Mouse (Mus musculus) adrenal gland, adult 18-20 months (tissue): ENCODE data around the gene Gm5039. TPM values are rescaled to one million over a fixed set of nuclear protein-coding genes. Genes with fewer than 3 reads are reported as not detected.
"Not testable (repeated sequence)": the region's sequence is repeated elsewhere in the genome, so short reads cannot be mapped to it uniquely, and the experiment has no call there.

ENCODE experiments used
- DNase-seq, 2 experiments: peaks; one replicate each; pipeline ENCODE4 v3.0.0; 2021 to 2022; ENCODE audit warnings: low spot score in 2 of 2
- long read RNA-seq, 2 experiments: library from polyadenylated mRNA; stranded (forward); transcript quantifications; one replicate each; pipeline ENCODE4 v2.0.0; 2021
- total RNA-seq, 2 experiments: library from RNA; stranded (reverse); gene quantifications; 1 replicate in 1 of 2; 2 replicates in 1 of 2; pipeline ENCODE4 v1.2.3; 2021

The Gm5039 gene
- total RNA-seq = not detected
- long read RNA-seq, experiment 1 = 0 reads
- long read RNA-seq, experiment 2 = 0 reads

DNA sequence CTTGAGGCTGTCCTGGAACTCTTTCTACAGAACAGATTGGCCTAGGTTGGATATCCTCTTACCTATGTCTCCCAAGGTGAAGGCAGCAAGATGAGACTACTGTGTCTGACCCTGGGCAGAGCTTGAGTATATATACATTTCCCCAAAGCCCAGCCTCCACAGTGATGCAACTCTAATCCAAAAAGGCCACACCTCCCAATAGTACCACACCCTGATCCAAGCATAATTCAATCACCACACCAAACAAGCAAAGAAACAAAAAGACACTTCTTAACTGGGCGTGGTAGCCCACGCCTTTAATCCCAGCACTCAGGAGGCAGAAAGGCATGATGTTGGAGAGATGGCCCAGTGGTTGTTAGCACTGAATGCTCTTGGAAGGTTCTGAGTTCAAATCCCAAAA lies at the start of gene Gm5039:
TSS of gene Gm5039 (minus strand) at position 101 of the 400 bp plus-strand sequence.
- DNase-seq = not testable (repeated sequence)

DNA sequence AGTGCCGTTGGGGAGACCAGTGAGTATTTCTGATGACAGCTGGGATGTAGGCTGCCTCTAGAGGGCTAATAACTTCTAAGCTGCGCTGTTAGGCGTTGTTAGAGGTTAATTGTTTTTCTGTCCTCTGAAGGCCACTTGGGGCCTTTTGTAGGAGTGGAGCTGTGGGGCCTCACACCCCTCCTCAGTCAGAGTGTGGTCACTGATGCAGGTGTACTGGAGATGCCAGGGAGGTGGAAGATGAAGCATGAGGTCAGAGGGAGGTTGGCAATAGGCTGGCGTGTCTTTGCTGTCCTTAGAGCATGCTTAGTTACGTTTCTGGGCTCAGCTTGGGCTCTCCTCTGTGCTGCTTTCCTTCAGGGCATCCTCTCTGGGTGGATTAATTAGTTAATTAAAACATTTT lies 48.2 kb upstream of the Gm5039 start:
- no peak for DNase-seq

DNA sequence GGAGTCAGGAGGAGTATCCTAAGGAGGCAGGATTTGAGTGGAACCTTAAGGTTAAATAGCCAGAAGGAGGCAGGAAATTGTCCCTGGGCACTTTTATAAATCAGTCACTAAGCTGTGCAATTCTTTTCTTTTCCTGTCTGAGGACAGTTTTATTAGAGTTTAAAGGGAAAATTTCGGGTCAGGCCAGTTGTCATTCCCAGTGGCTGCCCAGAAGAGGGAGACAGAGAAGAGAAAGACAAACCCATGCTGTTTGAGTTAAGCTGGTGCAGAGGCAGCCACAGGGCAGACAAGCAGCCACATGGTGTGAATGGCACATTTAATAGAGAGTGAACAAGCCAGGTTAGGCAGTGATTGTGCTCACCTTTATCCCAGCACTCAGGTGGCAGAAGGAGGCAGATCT lies 46.5 kb upstream of the Gm5039 start:
- DNase-seq = not testable (repeated sequence)

DNA sequence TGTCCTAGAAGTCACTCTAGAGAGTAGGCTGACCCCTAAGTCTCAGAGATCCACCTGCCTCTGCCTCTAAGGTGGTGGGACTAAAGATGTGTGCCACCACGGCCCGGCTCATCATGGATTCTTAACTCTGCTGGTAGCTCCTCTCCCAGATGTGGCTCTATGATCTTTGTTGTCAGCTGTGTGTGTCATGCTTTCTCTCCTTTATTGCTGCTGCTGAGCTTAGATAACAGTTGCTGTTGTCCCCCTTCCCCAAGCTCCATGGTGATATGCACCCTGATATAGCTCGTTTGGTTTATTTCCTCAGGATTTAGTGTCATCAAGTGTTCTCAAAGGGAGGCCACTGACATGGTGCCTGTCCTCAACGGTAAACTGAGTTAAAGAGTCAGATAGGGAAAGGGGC lies 45.9 kb upstream of the Gm5039 start:
- not testable (repeated sequence) for DNase-seq

DNA sequence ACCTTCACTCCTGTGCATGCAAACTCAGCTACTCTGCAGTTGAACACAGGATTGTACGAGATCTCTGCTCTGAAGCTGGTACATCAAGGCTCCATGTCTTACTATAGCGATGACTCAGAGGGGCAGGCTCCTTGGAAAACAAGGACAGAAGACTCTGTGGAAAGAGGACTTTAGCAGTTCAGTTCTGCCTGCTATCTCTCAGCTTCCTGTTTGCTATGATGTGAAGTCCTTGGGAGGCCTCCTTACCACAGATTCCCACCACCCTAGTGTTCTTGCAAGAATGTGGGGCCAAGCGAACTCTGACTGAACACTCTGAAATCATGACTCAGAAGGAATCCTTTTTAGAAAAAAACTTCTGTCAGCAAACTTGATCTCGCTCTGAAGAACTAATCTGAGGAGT lies 44.8 kb upstream of the Gm5039 start:
- DNase-seq = no peak

DNA sequence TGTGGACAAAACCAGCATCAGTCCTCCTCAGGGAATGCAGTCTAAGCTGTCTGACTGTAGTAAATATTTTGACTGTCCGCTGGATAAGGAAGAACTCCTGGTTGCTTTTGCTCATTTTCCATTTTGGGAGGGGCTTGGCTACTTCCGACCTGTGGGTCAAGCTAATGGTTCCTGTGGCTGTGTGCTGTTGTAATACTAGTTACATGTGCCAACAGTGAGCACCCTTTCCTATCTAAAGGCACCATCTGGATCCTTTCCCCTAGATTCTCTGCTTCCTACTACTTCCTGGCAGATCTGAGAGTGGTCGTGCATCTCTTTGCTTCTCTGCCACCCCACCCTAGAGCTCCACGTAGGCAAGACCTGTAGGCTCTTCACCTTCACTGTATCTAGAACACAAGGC lies 43.8 kb upstream of the Gm5039 start:
- DNase-seq = no peak

DNA sequence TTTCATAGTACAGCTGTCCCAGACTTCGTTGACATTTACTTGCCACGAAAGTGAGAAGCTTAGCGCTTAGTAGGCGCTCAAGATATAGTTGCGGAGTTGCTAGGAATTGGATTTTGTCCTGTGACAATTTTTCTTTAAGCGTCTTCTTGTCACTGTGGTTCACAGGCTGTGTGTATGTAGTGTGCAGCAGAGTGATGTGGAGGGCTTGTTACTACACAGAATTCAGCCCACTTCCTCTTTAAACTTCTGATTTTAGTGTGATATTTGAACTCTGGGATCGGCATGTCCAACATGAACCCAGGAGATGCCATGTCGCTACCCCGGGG lies 37.3 kb upstream of the Gm5039 start:
- DNase-seq = no peak

DNA sequence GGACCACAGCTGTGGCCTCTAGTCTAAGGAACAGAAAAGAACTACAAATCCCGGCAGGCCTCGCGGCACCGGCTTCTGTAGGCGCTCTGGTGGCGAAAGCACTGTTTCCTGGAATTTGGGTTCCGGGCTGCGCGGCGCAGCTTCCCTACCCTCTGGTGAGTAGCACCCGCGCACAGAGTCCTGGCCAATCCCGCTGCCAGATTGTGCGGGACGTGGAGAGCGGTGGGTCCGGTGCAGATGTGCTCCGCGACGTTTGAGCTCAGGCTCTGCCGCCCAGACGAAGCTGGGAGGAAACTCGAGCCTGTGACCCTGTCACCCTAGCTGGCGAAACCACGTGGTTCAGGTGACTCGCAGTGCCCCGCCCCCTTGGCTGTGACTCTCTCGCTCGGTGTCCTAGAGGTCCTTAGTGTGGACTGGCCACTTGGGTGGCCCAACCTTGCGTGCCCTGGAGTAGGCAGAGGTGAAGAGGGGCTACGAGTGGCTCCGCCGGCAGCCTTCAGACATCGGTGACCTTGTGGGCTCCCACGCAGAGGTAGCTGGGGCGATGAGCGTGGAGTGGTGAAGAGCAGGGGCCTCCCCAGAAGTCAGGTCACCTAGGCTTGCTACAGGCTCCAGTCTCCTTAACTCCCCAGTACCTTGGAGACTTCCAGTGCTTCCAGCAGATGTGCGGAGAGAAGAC lies 36.8 kb upstream of the Gm5039 start, which contains the start of gene Adck1:
TSS of gene Adck1 (plus strand) at position 114 of the 679 bp plus-strand sequence.
- DNase-seq = peak; percentile 83 to 86

DNA sequence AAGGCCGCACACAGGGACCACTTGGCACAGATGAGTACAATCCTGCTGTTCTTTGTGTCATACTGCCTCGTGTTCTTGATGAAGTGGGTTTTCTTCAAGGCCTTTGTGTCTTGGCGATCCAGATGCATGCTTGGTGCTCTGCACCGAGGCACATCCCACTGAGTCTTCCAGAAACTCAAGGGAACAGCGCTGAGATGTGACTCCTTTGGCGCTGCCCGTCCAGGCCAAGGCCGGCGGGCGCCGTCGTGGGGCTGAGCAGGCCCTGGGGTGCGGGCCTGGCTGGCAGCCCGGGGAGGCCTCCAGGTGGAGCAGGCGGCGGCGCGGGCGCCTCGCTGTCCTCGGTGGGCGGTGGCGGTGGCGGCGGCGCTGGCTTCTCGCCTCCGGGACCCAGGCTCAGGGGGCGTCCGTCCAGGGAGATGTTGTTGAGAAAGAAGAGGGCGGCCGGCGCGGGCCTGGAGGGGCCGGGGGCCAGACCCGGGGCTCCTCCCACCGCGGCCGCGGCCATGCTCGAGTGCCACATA lies 30.4 kb upstream of the Gm5039 start:
- no peak for DNase-seq

DNA sequence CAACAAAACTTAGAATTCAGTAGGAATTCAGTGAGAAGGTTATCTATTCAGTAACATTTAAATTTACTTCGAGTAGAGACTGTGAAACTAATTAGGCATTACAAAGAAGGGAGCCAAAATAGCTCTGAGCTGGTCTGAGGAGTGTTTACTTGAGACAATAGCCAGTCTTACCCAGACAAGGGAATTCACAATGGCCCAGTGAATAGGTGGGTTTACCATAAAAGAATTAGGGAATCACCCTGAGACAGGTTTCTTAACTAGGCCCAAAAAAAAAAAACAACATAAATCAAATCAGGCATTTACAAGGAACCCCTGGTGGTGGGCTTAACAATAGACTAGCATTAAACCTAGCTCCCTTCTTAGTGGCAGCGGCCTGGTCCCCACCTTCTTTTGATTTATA lies 17.5 kb upstream of the Gm5039 start:
- DNase-seq = not testable (repeated sequence)

DNA sequence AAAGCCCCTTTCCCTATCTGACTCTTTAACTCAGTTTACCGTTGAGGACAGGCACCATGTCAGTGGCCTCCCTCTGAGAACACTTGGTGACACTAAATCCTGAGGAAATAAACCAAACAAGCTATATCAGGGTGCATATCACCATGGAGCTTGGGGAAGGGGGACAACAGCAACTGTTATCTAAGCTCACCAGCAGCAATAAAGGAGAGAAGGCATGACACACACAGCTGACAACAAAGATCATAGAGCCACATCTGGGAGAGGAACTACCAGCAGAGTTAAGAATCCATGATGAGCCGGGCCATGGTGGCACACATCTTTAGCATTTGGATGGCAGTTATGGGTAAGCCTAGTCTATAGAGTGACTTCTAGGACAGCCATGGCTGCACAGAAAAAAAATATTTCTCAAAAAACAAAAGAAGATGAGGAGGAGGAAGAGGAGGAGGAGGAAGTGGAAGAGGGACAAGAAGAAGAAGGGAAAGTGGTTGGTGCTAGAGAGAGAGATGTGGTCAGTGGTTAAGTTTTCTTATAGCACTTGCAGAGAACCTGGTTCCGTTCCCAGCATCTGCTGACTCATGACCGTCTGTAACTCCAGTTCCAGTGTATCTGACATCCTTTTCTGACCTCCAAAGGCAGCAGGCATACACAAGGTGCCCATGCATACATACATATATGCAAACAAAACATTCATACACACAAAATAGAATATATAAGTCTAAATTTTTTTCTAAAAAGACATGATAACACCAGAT lies 13.0 kb upstream of the Gm5039 start:
- not testable (repeated sequence) for DNase-seq

DNA sequence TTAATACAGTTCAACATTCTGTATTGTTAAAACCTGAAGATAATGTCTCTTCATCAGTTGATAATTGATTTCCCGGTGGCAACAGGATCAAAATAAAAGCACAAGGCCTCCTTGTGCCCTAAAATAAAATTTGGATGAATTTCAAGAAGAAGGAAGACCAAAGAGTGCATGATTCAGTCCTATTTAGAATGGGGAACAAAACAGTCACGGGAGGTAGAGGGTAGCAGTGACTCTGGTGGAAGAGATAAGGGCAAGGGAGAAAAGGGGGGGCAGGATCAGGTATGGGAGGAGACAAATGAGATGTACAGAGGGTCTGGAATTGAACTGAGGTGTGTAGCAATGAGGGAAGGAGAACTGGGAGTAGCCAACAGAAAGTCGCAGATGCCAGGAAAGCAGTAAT lies 9.3 kb downstream of the Gm5039 start:
- DNase-seq = no peak

DNA sequence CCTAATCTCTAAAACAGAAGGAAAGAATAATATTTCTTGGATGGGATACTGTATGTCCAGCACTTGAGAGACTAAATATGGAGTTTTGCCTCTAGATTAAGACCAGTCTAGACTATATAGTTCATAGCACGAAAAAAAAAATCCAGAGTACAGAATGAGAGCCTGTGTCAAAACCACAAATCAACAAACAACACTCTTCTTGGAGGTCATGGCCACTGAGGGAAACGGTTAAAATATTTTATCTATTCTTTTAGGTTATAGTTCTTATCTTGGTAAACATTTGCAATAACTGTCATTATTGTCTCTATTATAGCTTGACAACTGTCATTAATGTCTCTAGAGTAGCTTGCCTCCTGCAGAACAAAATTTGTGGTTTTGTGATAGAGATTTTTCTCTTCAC lies 26.7 kb downstream of the Gm5039 start:
- not testable (repeated sequence) for DNase-seq

DNA sequence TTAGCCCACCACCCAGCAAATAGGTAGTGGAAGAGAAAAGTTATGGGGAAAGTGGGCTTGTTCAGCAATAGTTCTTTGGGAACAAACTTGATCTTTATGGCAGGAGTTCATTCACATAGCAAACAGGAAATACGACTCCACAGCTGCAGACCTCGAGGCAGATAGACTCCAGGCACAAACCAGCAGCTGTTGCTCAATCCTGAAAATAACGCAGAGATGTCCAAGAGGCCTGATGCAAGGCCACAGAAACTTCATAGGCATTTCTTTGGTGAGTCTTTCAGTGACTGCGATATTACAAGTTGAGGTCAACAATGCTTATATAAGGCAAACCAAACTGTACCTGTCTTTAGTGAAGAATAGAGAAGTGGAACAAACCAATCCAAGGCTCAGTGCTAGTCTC lies 30.7 kb downstream of the Gm5039 start:
- DNase-seq = not testable (repeated sequence)

DNA sequence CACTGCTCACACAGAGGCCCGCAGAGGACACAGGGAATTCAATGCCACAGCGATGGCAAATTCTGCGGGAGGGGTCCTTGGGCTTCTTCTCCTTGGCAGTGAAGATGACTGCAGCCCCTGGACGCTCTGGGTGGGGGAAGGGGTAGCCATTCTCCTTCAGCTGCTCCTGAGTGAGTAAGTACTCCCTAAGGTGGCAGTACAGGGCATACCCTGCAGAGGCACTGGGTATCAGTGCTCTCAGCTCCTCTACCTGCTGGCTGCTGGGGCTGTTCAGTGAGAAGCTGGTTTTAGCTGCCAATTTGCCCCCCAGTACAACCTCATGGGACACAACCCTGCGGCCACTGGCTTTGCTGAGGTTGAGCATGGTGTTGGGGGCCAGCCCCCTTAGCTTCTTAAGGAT lies 38.6 kb downstream of the Gm5039 start:
- DNase-seq = not testable (repeated sequence)

DNA sequence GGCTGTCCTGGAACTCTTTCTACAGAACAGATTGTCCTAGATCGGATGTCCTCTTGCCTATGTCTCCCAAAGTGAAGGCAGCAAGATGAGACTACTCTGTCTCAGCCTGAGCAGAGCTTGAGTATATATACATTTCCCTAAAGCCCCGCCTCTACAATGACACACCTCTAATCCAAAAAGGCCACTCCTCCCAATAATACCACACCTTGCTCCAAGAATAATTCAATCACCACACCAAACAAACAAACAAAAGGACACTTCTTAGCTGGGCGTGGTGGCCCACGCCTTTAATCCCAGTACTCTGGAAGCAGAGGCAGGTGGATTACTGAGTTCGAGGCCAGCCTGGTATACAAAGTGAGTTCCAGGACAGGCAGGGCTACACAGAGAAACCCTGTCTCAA lies 49.4 kb downstream of the Gm5039 start, which contains the start of gene Gm5662:
TSS of gene Gm5662 (minus strand) at position 101 of the 400 bp plus-strand sequence.
- DNase-seq = not testable (repeated sequence)

Other genes starting within 250 kb of the Gm5039 start
- gene Gm16368, start 240.3 kb downstream of the Gm5039 start, total RNA-seq = not detected
- not detected for gene Gm10436, start 141.9 kb downstream of the Gm5039 start, total RNA-seq
- gene Gm8332, start 73.9 kb downstream of the Gm5039 start, total RNA-seq = not detected
- not detected for gene Gm5662, start 49.5 kb downstream of the Gm5039 start, total RNA-seq
- 10 to 100 TPM; 18.7 to 19.1 TPM for gene Adck1, start 36.5 kb upstream of the Gm5039 start, total RNA-seq